Mouse (Mus musculus) CH12.LX (cell line): ENCODE data around the gene Pgam2. TPM values are rescaled to one million over a fixed set of nuclear protein-coding genes. Genes with fewer than 3 reads are reported as not detected.

Experiments used
- DNase-seq: peaks from one replicate; pipeline ENCODE4 v3.0.0-alpha.2; 2013; ENCODE audit errors: extremely low read depth
- H3K27ac ChIP-seq: 2 replicates; pipeline ENCODE4 v1.5.1; 2012; ENCODE audit warnings: low read depth, mild to moderate bottlenecking, control low read depth, moderate library complexity; ENCODE audit not compliant: insufficient read depth
- H3K27me3 ChIP-seq: replicated peaks from 2 replicates; pipeline ENCODE3; 2012; ENCODE audit warnings: inconsistent platforms
- H3K36me3 ChIP-seq, 2 experiments: replicated peaks in 1 of 2; 2 replicates each; pipeline versions ENCODE3 to v1.6.1; 2012; ENCODE audit warnings: inconsistent platforms in 1 of 2, low read length in 1 of 2, mild to moderate bottlenecking in 1 of 2, mixed read lengths in 1 of 2, moderate library complexity in 1 of 2; ENCODE audit not compliant: control insufficient read depth in 1 of 2, insufficient read depth in 1 of 2
- H3K4me1 ChIP-seq, 2 experiments: 2 replicates each; pipeline ENCODE4 v1.6.1; 2012; ENCODE audit warnings: inconsistent platforms in 1 of 2, moderate library complexity in 1 of 2; ENCODE audit not compliant: insufficient read depth in 2 of 2, control insufficient read depth in 1 of 2
- H3K4me2 ChIP-seq: 2 replicates; pipeline ENCODE4 v1.6.1; 2012; ENCODE audit warnings: low read depth, mild to moderate bottlenecking, control low read depth; ENCODE audit not compliant: poor library complexity, insufficient read depth, severe bottlenecking
- H3K4me3 ChIP-seq, 3 experiments: fragments of 150-350 bp in 1 of 3; sonication (generic) in 1 of 3; replicated peaks in 1 of 3; 2 replicates each; pipeline versions ENCODE3 to v1.5.1; 2011 to 2012; ENCODE audit warnings: low read depth in 2 of 3, low read length in 2 of 3, mild to moderate bottlenecking in 2 of 3, moderate library complexity in 2 of 3, control low read depth in 1 of 3, improper control_type of control experiment in 1 of 3, inconsistent platforms in 1 of 3, mixed read lengths in 1 of 3; ENCODE audit not compliant: poor library complexity in 1 of 3
- H3K79me2 ChIP-seq: replicated peaks from 2 replicates; pipeline ENCODE4 v1.6.1; 2012; ENCODE audit warnings: mild to moderate bottlenecking, moderate library complexity; ENCODE audit not compliant: control insufficient read depth, poor library complexity, insufficient read depth, severe bottlenecking; ENCODE audit errors: extremely low read depth
- H3K9ac ChIP-seq: 2 replicates; pipeline ENCODE4 v1.6.1; 2012; ENCODE audit warnings: low read depth, mild to moderate bottlenecking, control low read depth, moderate library complexity; ENCODE audit not compliant: insufficient read depth
- H3K9me3 ChIP-seq: replicated peaks from 2 replicates; pipeline ENCODE3; 2012; ENCODE audit warnings: low read length, inconsistent platforms, mixed read lengths
- BHLHE40 ChIP-seq: IDR thresholded peaks from 2 replicates; pipeline ENCODE4 v1.6.1; 2011; ENCODE audit warnings: mild to moderate bottlenecking, low read depth, low read length, improper control_type of control experiment
- CHD2 ChIP-seq: IDR thresholded peaks from 2 replicates; pipeline ENCODE4 v1.6.1; 2011; ENCODE audit warnings: low read length, improper control_type of control experiment
- CTCF ChIP-seq, 2 experiments: IDR thresholded peaks in 1 of 2; conservative IDR thresholded peaks in 1 of 2; 2 replicates each; pipeline ENCODE4 v1.5.1; 2011 to 2012; ENCODE audit warnings: low read depth in 2 of 2, low read length in 2 of 2, improper control_type of control experiment in 1 of 2, inconsistent platforms in 1 of 2, mild to moderate bottlenecking in 1 of 2, moderate library complexity in 1 of 2
- ELF1 ChIP-seq: IDR thresholded peaks from 2 replicates; pipeline ENCODE4 v1.6.1; 2014; ENCODE audit warnings: low read depth, mild to moderate bottlenecking, inconsistent platforms, low read length, improper control_type of control experiment
- EP300 ChIP-seq: IDR thresholded peaks from 2 replicates; pipeline ENCODE4 v1.6.1; 2011; ENCODE audit warnings: low read length, improper control_type of control experiment
- GABPA ChIP-seq: IDR thresholded peaks from 2 replicates; pipeline ENCODE4 v1.6.1; 2012; ENCODE audit warnings: low read depth, low read length, improper control_type of control experiment, inconsistent platforms; ENCODE audit not compliant: insufficient replicate concordance
- HCFC1 ChIP-seq: IDR thresholded peaks from 2 replicates; pipeline ENCODE4 v1.6.1; 2012; ENCODE audit warnings: low read depth, mild to moderate bottlenecking, inconsistent platforms, low read length, improper control_type of control experiment
- JUND ChIP-seq: conservative IDR thresholded peaks from 2 replicates; pipeline ENCODE4 v1.6.1; 2011; ENCODE audit warnings: low read depth, low read length, improper control_type of control experiment
- KAT2A ChIP-seq: IDR thresholded peaks from 2 replicates; pipeline ENCODE4 v1.6.1; 2012; ENCODE audit warnings: low read length, improper control_type of control experiment, inconsistent platforms; ENCODE audit not compliant: insufficient replicate concordance
- MAX ChIP-seq: IDR thresholded peaks from 2 replicates; pipeline ENCODE4 v1.6.1; 2011; ENCODE audit warnings: low read length, improper control_type of control experiment
- MAZ ChIP-seq: IDR thresholded peaks from 2 replicates; pipeline ENCODE4 v1.6.1; 2012; ENCODE audit warnings: low read depth, mild to moderate bottlenecking, inconsistent platforms, low read length, improper control_type of control experiment, moderate library complexity
- MYC ChIP-seq: IDR thresholded peaks from 2 replicates; pipeline ENCODE4 v1.6.1; 2011; ENCODE audit warnings: low read depth, mild to moderate bottlenecking, improper control_type of control experiment, low read length
- NELFE ChIP-seq: IDR thresholded peaks from 2 replicates; pipeline ENCODE4 v1.6.1; 2011; ENCODE audit warnings: low read depth, low read length, improper control_type of control experiment
- NRF1 ChIP-seq: IDR thresholded peaks from 2 replicates; pipeline ENCODE4 v1.6.1; 2014; ENCODE audit warnings: low read depth, mild to moderate bottlenecking, inconsistent platforms, low read length, improper control_type of control experiment, moderate library complexity
- PAX5 ChIP-seq: IDR thresholded peaks from 2 replicates; pipeline ENCODE4 v1.6.1; 2012; ENCODE audit warnings: low read length, inconsistent platforms, mixed read lengths
- POLR2A ChIP-seq: IDR thresholded peaks from 2 replicates; pipeline ENCODE4 v1.6.1; 2011; ENCODE audit warnings: low read depth, mild to moderate bottlenecking, improper control_type of control experiment, low read length
- POLR2AphosphoS2 ChIP-seq: IDR thresholded peaks from 2 replicates; pipeline ENCODE4 v1.6.1; 2011; ENCODE audit warnings: low read depth, low read length, improper control_type of control experiment
- SIN3A ChIP-seq: IDR thresholded peaks from 2 replicates; pipeline ENCODE4 v1.6.1; 2012; ENCODE audit warnings: low read length, improper control_type of control experiment, inconsistent platforms
- UBTF ChIP-seq: IDR thresholded peaks from 2 replicates; pipeline ENCODE4 v1.6.1; 2012; ENCODE audit warnings: low read depth, mild to moderate bottlenecking, inconsistent platforms, low read length, improper control_type of control experiment, moderate library complexity
- USF2 ChIP-seq: conservative IDR thresholded peaks from 2 replicates; pipeline ENCODE4 v1.6.1; 2011; ENCODE audit warnings: low read depth, low read length, improper control_type of control experiment
- ZC3H11A ChIP-seq: IDR thresholded peaks from 2 replicates; pipeline ENCODE4 v1.6.1; 2012; ENCODE audit warnings: low read depth, mild to moderate bottlenecking, inconsistent platforms, low read length, improper control_type of control experiment
- ZMIZ1 ChIP-seq: IDR thresholded peaks from 2 replicates; pipeline ENCODE4 v1.6.1; 2012; ENCODE audit warnings: low read depth, mild to moderate bottlenecking, inconsistent platforms, low read length, improper control_type of control experiment
- dilution Hi-C: fragments of 300-500 bp; cut with MboI; formaldehyde crosslinking; loops from 2 replicates; pipeline ENCODE4 v1.14.3; 2020; ENCODE audit warnings: low sequenced_read_pairs; ENCODE audit not compliant: extremely low pct_unique_long_range_greater_than_20kb, extremely low pct_ligation_motif_present
- in situ Hi-C: fragments of 300-500 bp; cut with MboI; formaldehyde crosslinking; loops from 3 replicates; pipeline ENCODE4 v1.14.3; 2019; ENCODE audit warnings: low sequenced_read_pairs, low pct_ligation_motif_present, low pct_unique_long_range_greater_than_20kb, mixed read lengths
- polyA plus RNA-seq: library from polyadenylated mRNA; unstranded; fragments of >175 nt; gene quantifications from 2 replicates; pipeline ENCODE4 v1.2.1, GENCODE M21; 2012; ENCODE audit warnings: low read depth; ENCODE audit not compliant: insufficient read length
- total RNA-seq, 2 experiments: library from RNA; depleted of rRNA; stranded (reverse); fragments of 300-350 nt in 1 of 2; fragments of >200 nt in 1 of 2; gene quantifications; 2 replicates each; pipeline ENCODE4 v1.2.3; 2012 to 2014

Pgam2 gene
- total and polyA plus RNA-seq, 3 experiments, result 0.64 to 2.5 TPM; not detected in 1

GRCm38 (mm10) chr11:5790431-5790830, 13.1 kb downstream of the Pgam2 start:
- in situ Hi-C loops, result no loop called here
- peaks cover 12 to 41% of the 10 kb centered on the region in 2 experiments for H3K4me1 ChIP-seq
- H3K9me3 ChIP-seq, result no peaks in the 10 kb centered on the region
- no peaks in the 10 kb centered on the region for H3K27me3 ChIP-seq
- peak overlapping the region; percentile 87 for H3K4me2 ChIP-seq
- H3K79me2 ChIP-seq, result peaks cover 22% of the 10 kb centered on the region
- peak overlapping the region; percentile 88; the same call in 1 of the 2 replicates for H3K9ac ChIP-seq
- 0 out of 2 replicates have a peak overlapping the region, but pooled peaks have one; percentile 75 for H3K27ac ChIP-seq
- dilution Hi-C loops, result no loop called here
- H3K36me3 ChIP-seq, result peaks cover 34 to 50% of the 10 kb centered on the region in 2 experiments
- H3K4me3 ChIP-seq, result no peak overlapping the region
- no peak for TF ChIP-seq BHLHE40
- TF ChIP-seq, all 38 proteins: peak for 0
- DNase-seq, result no peak

- Histone ChIP-seq H3K4me2 (peak overlapping the region; percentile 87), H3K36me3 (peaks cover 29 to 45% of the 10 kb centered on the region in 2 experiments), H3K9me3 (no peaks in the 10 kb centered on the region), H3K79me2 (peaks cover 22% of the 10 kb centered on the region), H3K9ac (peak overlapping the region; percentile 88), H3K4me3 (peak overlapping the region; percentile 72 to 99 (median 75)), H3K27me3 (no peaks in the 10 kb centered on the region), H3K27ac (peak overlapping the region; percentile 75), H3K4me1 (peaks cover 12 to 41% of the 10 kb centered on the region in 2 experiments)
- in situ Hi-C loops, result loop anchor here (10.0 kb wide), 1 partner anchor 305 kb away; no protein-coding TSS in a partner anchor
- dilution Hi-C loops, result no loop called here
- TF ChIP-seq MAZ (no peak), HCFC1 (no peak), NRF1 (no peak), PAX5 (no peak), NELFE (0 out of 2 replicates have a peak, but pooled peaks have one; percentile 2), USF2 (no peak), ZC3H11A (no peak)
- peak; percentile 58 for DNase-seq
Measured at GRCm38 (mm10) chr11:5789754-5790333, 13.7 kb downstream of the Pgam2 start.

GRCm38 (mm10) chr11:5789071-5789753, 14.3 kb downstream of the Pgam2 start:
- Histone ChIP-seq H3K4me3 (peak overlapping the region; percentile 72 to 99 (median 75)), H3K4me1 (peaks cover 12 to 41% of the 10 kb centered on the region in 2 experiments), H3K9ac (peak overlapping the region; percentile 88), H3K27ac (peak overlapping the region; percentile 75), H3K9me3 (no peaks in the 10 kb centered on the region), H3K79me2 (peaks cover 22% of the 10 kb centered on the region), H3K36me3 (peaks cover 24 to 40% of the 10 kb centered on the region in 2 experiments), H3K27me3 (no peaks in the 10 kb centered on the region), H3K4me2 (peak overlapping the region; percentile 87)
- DNase-seq, result peak; percentile 77
- in situ Hi-C loops (loop anchor here (10.0 kb wide), 1 partner anchor 304 kb away; no protein-coding TSS in a partner anchor), dilution Hi-C loops (no loop called here)
- TF ChIP-seq UBTF, result no peak
- TF ChIP-seq POLR2A, result no peak
- TF ChIP-seq SIN3A, result peak; percentile 93; the same call in 1 of the 2 replicates
- 0 out of 2 replicates have a peak, but pooled peaks have one; percentile 27 for TF ChIP-seq JUND
- no peak; the same call in 1 of the 2 replicates for TF ChIP-seq ZMIZ1
- no peak; the same call in none of the 2 replicates for TF ChIP-seq ELF1
- no peak for TF ChIP-seq GABPA
- no peak for TF ChIP-seq POLR2AphosphoS2
- TF ChIP-seq MAX, result peak; percentile 50
- no peak for TF ChIP-seq BHLHE40
- no peak for TF ChIP-seq ZC3H11A
- no peak for TF ChIP-seq PAX5
- TF ChIP-seq CTCF (conservative IDR thresholded peaks at IDR 0.05 in 1 of 2, IDR thresholded peaks at IDR 0.05 in 1 of 2; ENCODE audit: low read depth in 2 of 2, low read length in 2 of 2), result peak; percentile 43 to 76
- no peak for TF ChIP-seq KAT2A
- no peak for TF ChIP-seq NRF1
- TF ChIP-seq CHD2, result peak; percentile 22; the same call in 1 of the 2 replicates
- TF ChIP-seq HCFC1, result no peak; the same call in none of the 2 replicates
- TF ChIP-seq USF2, result no peak
- peak; percentile 36; the same call in 1 of the 2 replicates for TF ChIP-seq EP300
- 0 out of 2 replicates have a peak, but pooled peaks have one; percentile 46 for TF ChIP-seq MYC
